Mouse (Mus musculus): ENCODE results near the gene Ppp1r32.

Ppp1r32 gene

DNA sequence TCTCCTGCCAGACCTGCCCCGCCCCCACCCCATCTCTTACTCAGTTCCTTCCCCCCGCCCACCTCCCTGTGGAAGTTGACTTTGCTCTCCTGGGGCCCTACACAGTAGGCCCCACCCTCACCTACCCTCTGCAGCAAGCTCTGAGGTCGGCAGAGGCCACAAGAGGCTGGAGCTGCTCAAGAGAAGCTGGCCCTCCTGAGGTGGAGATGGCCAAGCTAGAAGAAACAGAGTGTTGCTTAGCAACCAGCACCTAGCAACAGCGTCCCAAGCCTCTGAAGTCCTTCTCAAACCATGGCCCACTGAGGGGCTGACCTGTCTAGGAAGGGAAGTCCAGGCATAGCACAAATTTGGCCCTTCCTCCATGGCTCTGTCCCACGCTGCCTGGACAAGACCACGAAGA lies at the start of gene Ppp1r32:
Ppp1r32 (minus strand) TSS at position 226 of the 400 bp plus-strand sequence.
- peak; percentile 41 for DNase-seq (ENCODE audit: low spot score)

DNA sequence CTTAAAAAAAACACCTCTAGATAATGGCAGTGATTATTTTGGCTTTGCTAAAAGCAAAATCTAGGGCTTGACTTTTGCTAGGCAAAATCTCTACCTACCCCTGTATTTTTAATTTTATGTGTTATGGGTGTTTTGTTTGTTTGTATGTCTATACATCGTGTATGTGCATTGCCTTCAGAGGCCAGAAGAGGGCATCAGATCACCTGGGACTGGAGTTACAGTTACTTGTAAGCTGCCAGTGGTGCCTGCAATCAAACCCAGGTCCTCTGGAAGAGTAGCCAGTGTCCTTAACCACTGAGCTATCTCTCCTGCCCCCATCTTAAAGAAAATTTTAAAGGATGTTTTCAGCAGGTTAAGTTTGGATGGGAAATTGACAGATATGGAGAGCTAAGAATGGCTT lies 47.4 kb upstream of the Ppp1r32 start:
- no peak for DNase-seq (ENCODE audit: low spot score)

GRCm38 (mm10) chr19:10525910-10526309 lies 43.2 kb upstream of the Ppp1r32 start, which contains the start of gene Sdhaf2:
Gene Sdhaf2 (minus strand): TSS chr19:10526142.
- no peak for DNase-seq (ENCODE audit: low spot score)

- DNase-seq (ENCODE audit: low spot score) = peak; percentile 93
Observed at GRCm38 (mm10) chr19:10525106-10525901, 42.6 kb upstream of the Ppp1r32 start, which contains the start of gene Cpsf7. Gene Cpsf7 (plus strand): TSS chr19:10525266.

DNA sequence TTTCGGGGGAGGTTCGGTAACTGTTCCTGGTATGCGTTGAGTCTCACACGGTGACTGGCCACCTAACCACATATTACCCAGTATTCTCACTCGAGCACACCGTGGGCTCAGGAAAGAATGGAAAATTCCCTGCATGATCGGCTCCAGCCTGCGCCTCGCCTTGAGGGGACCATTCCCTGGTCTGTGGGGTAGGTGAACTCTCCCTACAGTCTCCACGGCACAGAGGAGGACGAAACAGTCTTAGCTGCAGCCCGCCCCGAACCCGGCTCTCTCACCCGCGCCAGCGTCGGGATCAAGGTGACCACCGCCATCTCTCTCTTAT lies 42.0 kb upstream of the Ppp1r32 start:
- no peak for DNase-seq (ENCODE audit: low spot score)

- DNase-seq (ENCODE audit: low spot score) = no peak
Observed at GRCm38 (mm10) chr19:10523483-10524080, 40.9 kb upstream of the Ppp1r32 start.

- no peak for DNase-seq (ENCODE audit: low spot score)
Observed at GRCm38 (mm10) chr19:10521926-10522325, 39.2 kb upstream of the Ppp1r32 start.

DNA sequence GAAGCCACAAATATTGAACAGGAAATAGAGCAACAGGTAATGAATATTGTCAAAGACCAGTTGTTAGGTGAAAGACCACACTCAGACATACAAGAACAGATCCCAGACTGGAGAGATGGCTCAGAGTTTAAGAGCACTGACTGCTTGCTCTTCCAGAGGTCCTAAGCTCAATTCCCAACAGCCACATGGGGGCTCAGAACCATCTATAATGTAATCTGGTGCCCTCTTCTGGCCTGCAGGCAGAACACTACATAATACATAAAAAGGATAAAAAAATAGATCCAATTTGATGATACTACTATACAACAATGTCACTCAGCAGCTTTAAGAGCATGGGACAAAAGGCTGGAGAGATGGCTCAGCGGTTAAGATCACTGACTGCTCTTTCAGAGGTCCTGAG lies 37.6 kb upstream of the Ppp1r32 start:
- no peak for DNase-seq (ENCODE audit: low spot score)

DNA sequence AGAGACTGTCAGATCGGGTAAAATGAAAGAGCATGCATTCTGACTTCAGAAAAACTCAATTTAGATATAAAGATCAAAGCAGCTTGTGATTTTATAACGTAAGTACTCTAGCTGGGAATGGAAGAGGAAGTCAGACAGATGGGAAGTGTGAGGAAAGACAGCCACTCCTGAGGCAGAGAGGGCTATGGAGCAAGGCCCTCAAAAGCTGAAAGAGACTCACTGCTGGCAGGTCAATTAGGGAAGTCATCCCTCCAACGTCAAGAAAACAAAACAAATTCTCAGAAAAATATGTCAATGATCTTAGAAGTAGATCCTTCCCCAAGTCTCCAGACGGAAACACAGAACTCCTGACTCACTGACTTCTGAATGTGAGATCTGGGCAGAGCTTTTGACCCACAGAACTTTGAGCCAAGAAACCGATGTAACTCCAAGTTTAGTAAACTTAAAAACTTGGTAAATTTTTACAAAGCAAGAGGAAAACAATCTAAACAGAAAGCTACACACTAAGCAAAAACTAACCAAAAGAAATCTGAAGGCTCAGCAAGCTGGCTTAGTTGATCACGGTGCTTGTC lies 28.1 kb upstream of the Ppp1r32 start:
- no peak for DNase-seq (ENCODE audit: low spot score)

DNA sequence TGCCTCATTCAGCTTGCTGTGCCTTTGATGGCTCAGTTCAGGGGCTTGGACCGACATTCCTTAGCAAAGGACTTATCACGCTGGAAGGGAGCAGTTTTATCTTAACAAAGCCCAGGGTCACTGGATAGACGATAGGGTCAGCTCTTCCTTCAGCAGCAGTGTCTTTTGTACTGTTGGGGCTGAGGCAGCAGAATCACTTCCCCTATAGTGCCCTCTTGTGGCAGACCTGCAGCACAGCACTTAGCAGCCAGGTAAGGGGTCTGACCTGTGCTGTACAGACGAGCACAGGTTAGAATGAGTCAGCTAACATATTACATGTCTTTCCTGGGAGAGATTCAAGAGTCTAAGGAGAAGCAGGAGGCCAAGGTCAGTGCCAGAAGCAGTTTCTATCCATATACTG lies 19.8 kb upstream of the Ppp1r32 start:
- DNase-seq (ENCODE audit: low spot score) = no peak

- no peak for DNase-seq (ENCODE audit: low spot score)
Observed at GRCm38 (mm10) chr19:10500581-10500980, 17.9 kb upstream of the Ppp1r32 start.

DNA sequence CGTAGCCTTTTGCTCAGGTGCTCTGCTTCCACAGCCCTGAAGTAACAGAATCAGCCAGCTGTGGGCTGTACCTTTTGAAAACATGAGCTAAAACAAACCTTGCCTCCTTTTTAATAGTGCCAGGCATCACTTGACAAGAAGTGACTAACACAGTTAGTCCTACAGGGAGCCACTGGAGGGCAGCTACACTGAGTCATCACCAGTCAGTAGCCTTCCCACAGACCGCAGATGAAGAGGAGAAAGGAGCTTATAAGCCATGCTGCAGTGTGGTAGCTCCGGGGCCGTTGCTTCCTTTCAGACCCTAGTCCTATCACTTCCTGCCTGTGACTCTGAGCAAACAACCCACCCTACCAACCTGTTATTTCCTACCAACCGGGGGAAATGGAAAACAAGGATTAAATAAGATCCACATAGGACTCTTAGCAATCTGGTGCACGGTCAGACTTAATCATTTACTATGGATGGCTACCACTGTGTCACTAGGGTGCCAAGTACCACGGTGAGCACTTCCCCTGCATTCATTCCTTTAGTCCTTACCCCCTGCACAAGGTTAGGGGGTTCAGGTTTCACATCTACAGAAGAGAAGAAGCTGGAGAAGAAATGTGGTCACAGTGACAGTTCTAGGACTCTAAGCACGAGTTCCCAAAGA lies 14.9 kb upstream of the Ppp1r32 start:
- DNase-seq (ENCODE audit: low spot score) = no peak

DNA sequence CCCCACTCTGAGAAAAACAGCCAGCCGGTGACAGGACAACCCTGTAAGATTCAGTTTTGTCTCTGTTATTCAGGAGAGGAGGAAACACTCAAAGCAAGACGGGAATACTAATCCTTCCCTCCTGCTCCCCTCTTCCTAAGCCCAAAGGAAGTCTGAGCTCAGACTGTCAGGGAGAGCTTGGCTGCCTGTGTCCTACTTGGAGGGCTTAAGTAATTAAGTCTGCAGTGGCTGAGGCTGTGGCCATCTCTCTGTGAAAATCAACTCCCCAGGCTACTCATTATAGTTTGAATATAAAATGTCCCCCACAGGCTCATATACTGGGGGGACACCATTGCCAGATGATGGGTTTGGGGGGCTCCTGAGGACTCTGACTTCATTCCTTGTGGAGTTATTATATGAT lies 14.2 kb upstream of the Ppp1r32 start:
- no peak for DNase-seq (ENCODE audit: low spot score)

DNA sequence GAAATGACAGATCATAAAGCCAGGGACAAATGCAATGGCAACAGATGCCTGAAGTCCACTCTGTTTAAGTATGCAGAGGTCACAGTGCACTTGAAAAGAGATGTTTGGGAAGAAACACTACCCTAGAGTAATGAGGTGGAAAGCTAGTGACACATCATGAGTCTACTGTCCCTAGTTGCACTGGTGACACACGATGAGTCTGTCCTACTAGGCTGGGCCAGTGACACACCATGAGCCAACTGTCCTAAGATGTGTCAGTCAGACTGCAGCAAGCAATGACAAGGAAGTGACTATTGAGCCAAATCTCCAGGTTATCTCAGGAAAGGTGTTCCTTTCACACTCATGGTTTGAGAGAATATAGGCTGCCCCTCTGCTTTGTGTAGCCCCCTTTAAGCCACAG lies 12.9 kb upstream of the Ppp1r32 start:
- DNase-seq (ENCODE audit: low spot score) = no peak

DNA sequence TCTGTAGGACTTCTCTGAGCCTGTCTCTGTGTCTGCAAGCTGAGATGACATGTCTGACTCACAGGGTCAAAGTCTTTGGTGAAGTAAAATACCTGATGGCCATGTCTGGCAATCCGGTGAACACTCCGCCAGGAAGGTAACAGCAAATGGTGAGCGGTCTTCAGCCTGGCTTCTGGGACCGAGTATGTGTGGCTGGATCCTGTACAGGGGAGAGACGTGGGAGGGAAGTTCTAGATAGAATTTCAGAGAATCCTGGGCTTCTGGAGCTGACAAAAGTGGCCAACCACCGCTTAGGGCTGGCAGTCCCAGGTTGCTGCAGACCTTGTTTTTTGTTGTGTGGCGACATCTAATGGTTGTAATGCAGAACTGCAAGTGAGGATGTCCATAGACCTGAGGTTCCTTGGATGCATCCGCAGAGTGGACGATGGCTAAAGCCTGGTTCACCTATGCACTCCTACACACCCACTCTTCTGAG lies 3.6 kb upstream of the Ppp1r32 start:
- peak; percentile 38 for DNase-seq (ENCODE audit: low spot score)

GRCm38 (mm10) chr19:10479541-10479940 lies 3.2 kb downstream of the Ppp1r32 start:
- no peak for DNase-seq (ENCODE audit: low spot score)

GRCm38 (mm10) chr19:10473779-10474178 lies 8.9 kb downstream of the Ppp1r32 start:
- DNase-seq (ENCODE audit: low spot score) = no peak

DNA sequence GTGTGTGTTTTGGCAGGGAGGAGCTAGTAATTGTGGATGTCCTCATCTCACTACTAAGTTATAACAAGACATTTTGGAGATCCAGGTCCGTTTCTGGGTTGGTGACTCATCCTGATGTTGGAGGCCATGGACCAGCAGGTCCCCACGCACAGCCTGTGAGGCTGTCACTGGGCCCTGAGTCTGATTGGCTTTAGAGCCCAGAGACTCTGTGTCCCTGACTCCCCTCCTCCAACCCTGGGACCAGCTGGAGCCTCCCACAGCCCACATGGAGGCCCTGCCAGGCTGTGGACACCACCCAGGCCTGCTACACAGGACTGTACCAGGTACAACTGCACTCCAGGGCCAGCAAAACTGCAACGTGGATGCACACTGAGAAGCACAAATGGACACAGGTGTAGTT lies 9.8 kb downstream of the Ppp1r32 start:
- no peak for DNase-seq (ENCODE audit: low spot score)

GRCm38 (mm10) chr19:10469171-10469658 lies 13.5 kb downstream of the Ppp1r32 start:
- DNase-seq (ENCODE audit: low spot score) = no peak

GRCm38 (mm10) chr19:10464427-10464826 lies 18.3 kb downstream of the Ppp1r32 start:
- DNase-seq (ENCODE audit: low spot score) = no peak

- DNase-seq (ENCODE audit: low spot score) = no peak
Observed at GRCm38 (mm10) chr19:10461584-10461983, 21.1 kb downstream of the Ppp1r32 start.

DNA sequence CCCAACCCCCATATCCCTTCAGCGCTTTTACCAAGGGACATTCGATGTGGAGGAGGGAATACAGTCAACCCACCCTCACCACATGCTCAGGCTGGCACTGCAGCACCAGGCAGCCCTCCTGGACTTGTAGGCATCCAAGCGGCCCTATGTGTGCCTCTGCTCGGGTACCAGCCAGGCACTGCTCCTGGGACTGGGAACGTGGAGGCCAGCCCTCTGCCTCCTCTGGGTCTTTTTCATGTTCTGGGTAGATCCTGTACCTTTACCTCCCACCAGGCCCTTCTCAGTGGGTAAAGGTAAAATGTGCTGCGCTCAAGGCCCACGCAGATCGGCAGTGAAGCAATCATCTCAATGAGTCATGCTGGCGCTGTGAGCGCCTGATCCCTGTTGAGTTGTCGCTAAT lies 22.8 kb downstream of the Ppp1r32 start:
- no peak for DNase-seq (ENCODE audit: low spot score)

DNA sequence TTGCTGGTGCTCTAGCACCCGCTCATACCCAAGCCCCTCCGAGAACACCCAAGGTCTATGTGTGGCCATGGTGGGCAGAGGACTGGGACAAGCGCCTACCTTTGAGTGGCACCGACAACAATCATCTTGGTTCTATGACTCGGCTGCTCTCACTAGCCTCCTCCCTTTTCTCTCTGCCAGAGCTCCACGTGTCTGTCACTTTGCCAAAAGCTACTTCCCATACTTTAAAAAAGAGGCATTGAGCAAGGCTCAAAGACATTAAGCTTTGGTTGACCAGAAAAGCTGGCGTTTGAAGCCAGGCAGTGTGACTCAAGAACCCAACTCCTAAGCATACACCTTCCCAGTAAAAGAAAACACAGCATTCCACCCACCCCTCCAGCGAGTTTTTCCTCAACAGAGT lies 24.6 kb downstream of the Ppp1r32 start:
- DNase-seq (ENCODE audit: low spot score) = peak; percentile 18

Data from testis, postnatal 14 days (tissue).